ENCODE assay signal across 18 mouse cellular contexts in the genomic region with DNA sequence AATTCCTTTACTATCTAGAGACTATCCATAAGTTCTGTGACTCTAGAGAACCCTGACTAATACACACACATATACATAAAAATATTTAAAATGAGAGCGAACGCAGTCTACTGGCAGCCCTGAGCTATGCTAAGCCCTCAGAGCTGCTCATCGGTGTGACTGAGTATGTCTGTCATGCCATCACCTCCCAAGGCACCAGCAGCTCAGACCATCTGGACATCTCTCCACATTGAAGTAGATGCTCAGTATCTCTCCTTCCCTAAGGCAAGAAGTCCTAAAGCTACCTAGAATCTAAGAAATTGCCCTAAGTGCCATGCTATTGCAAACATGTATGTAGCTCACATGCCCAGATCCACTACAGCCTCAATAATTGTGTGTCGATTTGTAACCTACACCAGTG.
"Had no signal": no experiment of that assay in that cellular context is flagged by ENCODE, and none has a peak within 500 bp of the region (broad histone marks: within the 10 kb centered on the region; RNA-seq: fewer than 3 reads in every experiment).

No protein-coding gene starts in this region.

- H3K4me2 ChIP-seq: lung, embryonic 14.5 days; midbrain, embryonic 12.5 days; neural tube, embryonic 13.5 days; neural tube, embryonic 15.5 days had no signal

- H3K36me3 ChIP-seq: midbrain, embryonic 10.5 days; neural tube, embryonic 13.5 days; neural tube, embryonic 15.5 days had no signal

- H3K27me3 ChIP-seq: midbrain, embryonic 12.5 days; neural tube, embryonic 13.5 days; neural tube, embryonic 15.5 days had no signal

- H3K4me1 ChIP-seq: midbrain, embryonic 10.5 days; midbrain, embryonic 12.5 days; neural tube, embryonic 13.5 days; neural tube, embryonic 15.5 days had no signal

- H3K9me3 ChIP-seq: midbrain, embryonic 10.5 days; midbrain, embryonic 12.5 days; neural tube, embryonic 13.5 days; neural tube, embryonic 15.5 days had no signal

- H3K9ac ChIP-seq: lung, embryonic 14.5 days; midbrain, embryonic 12.5 days; neural tube, embryonic 13.5 days; neural tube, embryonic 15.5 days had no signal

- DNase-seq: lung, embryonic 14.5 days; lung, postnatal 10 days; lung, postnatal 4 days; midbrain, embryonic 14.5 days; retina, postnatal 1 day; right cerebral cortex, adult 18-20 months; right cerebral cortex, postnatal 25 days; right cerebral cortex, postnatal 4 days; spleen, adult 18-20 months; thymus, adult 18-20 months; thymus, postnatal 14 days; thymus, postnatal 36 days had no signal

- H3K27ac ChIP-seq: midbrain, embryonic 10.5 days; midbrain, embryonic 12.5 days; neural tube, embryonic 13.5 days; neural tube, embryonic 15.5 days had no signal

- ATAC-seq: midbrain, embryonic 16.5 days had no signal

- H3K4me3 ChIP-seq: midbrain, embryonic 10.5 days; midbrain, embryonic 12.5 days; myocyte; neural tube, embryonic 13.5 days; neural tube, embryonic 15.5 days had no signal
